Mouse (Mus musculus) embryonic stem cell, embryonic (primary cell): ENCODE data around the gene Anapc7.

Source experiments
- CTCF ChIA-PET, 4 experiments: fragments of 300-600 bp in 2 of 4; fragments of 350-600 bp in 2 of 4; sonication (Branson Sonifier 250); formaldehyde crosslinking; loops; one replicate each; lab custom pipeline; 2022; ENCODE audit warnings: inconsistent platforms in 2 of 4; lab: Charles Lee
- POLR2A ChIA-PET, 4 experiments: fragments of 300-600 bp in 2 of 4; fragments of 350-600 bp in 2 of 4; sonication (Branson Sonifier 250); formaldehyde crosslinking; loops; one replicate each; lab custom pipeline; 2022; ENCODE audit warnings: antibody characterized with exemption in 4 of 4, inconsistent platforms in 1 of 4; lab: Charles Lee

Anapc7 gene

DNA sequence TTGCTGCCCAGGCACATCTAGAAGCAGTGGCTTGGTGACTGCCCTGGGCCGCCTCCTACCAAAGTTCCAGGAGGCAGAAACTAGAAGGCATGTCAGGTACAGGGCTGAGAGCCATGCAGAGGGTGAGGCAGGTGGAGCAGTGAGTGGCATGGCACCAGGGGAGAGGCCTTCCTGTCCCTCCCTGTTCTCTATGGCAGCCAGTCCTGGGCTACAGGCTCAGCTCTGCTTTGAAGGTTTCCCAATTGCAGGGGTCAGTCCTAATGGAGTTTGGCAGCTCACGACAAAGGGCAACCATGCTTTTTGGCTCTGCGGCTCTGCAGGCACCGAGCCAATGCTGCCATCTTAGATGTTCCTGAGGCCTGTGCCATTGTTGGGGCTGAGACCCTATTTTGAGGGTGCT is 32.9 kb downstream of the Anapc7 start:
- ChIA-PET CTCF (interaction anchor here in 1 of 4 experiments (1.8 kb wide), 1 partner anchor 427 kb away, joined by 6 read pairs; no protein-coding TSS in a partner anchor), POLR2A (interaction anchor here in 3 of 4 experiments (0.5 to 7.4 kb wide), 28 partner anchors 8 to 940 kb away, joined by 3 to 112 read pairs (median 4); partner anchors contain the start of genes Anapc7 (in 1 of the 3), Atp2a2 (in 1 of the 3), Mlxip (in 1 of the 3) and Rad9b (in 1 of the 3))

DNA sequence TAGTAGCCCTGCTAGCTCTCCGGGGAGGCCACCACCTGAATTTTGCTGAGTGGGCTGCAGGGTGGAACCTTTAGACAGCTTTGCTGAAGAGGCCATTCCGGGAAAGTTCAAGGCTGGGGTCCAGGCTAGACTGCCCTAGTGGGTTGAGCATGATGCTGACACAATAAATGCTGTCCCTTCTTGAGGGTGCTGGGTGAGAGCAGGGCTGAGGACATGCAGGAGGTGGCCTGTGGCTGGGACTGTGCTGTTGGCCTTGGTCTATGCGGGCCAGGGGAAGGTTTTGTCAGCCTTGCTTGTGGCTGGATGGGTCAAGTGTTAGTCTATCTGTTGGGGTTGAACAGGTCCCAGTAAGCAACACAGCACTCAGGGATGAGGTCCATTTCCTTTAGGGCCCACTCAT is 33.4 kb downstream of the Anapc7 start:
- ChIA-PET CTCF (interaction anchor here in 1 of 4 experiments (0.9 to 1.1 kb wide), 2 partner anchors 18 to 19 kb away, joined by 3 to 4 read pairs; no protein-coding TSS in a partner anchor), POLR2A (interaction anchor here in 3 of 4 experiments (0.5 to 7.4 kb wide), 27 partner anchors 9 to 245 kb away, joined by 3 to 112 read pairs (median 4); partner anchors contain the start of genes Rad9b (in 1 of the 3) and Vps29 (in 1 of the 3))

DNA sequence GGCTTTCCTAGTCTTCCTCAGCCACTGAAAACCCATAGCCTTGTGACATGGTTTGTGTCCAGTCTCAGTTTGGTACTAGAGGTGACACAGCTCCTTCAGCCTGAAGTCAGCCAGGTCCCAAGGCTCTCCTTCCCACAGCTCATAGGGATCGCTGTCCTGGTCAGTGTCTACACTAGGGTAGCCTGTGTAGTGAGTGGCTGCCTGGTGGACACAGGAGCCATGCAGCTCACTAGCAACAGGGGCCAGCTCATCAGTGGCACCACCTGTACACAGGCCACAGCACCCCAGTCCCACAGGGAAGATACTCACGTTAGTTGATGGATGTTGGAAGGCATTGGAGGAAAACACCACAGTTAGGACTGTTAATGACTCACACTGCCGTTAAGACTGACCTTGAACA is 34.1 kb downstream of the Anapc7 start:
- CTCF ChIA-PET, result interaction anchor here in 1 of 4 experiments (0.9 to 1.1 kb wide), 2 partner anchors 19 kb away, joined by 3 to 4 read pairs; no protein-coding TSS in a partner anchor
- POLR2A ChIA-PET, result interaction anchor here in 3 of 4 experiments (0.5 to 7.4 kb wide), 20 partner anchors 10 to 246 kb away, joined by 3 to 112 read pairs (median 4); no protein-coding TSS in a partner anchor

DNA sequence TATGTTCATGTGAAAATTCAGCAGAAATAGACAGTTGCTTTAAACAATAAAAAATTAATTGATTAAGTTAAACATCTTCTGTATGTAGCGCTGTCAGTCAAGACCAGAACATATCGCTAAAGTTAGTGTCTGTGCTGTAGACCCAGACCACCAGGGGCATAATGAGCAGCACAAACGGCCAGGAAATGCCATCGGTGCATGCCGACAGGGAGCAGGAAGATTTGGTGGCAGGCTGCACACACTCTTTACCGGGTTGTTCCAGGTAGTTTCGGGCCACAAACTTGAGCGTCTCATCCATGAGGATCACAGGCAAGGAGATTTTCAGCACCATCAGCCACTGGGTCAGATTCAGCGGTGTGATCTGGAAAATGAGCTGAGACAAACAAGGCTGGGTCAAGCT is 35.6 kb downstream of the Anapc7 start:
- ChIA-PET CTCF (interaction anchor here in 2 of 4 experiments (0.8 kb wide), 2 partner anchors 15 to 162 kb away, joined by 3 read pairs; no protein-coding TSS in a partner anchor), POLR2A (interaction anchor here in 2 of 4 experiments (0.8 to 2.6 kb wide), 13 partner anchors 8 to 73 kb away, joined by 3 to 22 read pairs (median 7); partner anchors contain the start of gene Atp2a2 (in 1 of the 2))

DNA sequence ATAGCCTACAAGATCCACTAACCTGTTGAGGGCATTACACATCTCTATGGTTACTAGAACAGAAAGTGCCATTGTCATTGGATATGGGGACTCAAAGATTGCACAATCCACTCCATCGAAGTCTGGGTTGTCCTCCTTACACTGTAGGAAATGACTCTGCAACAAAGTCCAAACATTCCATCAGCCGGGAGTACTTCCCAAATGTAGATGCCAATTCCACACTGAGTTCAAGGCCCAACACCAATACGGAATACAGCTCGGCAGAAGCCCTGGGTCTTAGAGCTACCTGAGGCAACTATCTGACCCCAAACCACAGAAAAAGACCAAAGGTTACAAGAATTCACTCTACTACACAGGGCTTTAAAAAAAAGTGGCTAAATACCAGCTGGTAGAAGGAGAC is 36.6 kb downstream of the Anapc7 start:
- ChIA-PET CTCF (interaction anchor here (0.5 to 1.4 kb wide), 4 partner anchors 16 to 1117 kb away, joined by 3 to 4 read pairs (median 3); no protein-coding TSS in a partner anchor), POLR2A (interaction anchor here in 3 of 4 experiments (0.5 to 2.6 kb wide), 17 partner anchors 8 to 72 kb away, joined by 3 to 22 read pairs (median 6); partner anchors contain the start of gene Atp2a2 (in 1 of the 3))

DNA sequence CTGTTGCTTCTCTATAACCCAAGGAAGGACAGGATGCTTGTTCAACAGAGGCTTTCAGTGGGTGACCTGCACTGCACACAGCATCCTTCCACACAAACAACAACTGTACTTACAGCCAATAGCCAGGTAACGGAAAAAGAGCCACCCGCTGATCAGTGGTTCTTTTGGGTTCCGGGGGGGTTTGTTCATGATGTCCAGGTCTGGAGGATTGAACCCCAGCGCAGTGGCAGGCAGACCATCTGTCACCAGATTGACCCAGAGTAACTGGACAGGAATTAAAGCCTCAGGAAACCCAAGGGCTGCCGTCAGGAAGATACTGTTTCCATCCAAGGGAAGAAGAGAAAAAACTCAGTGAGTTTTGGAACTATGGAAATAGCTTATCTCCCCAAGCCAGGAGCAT is 37.8 kb downstream of the Anapc7 start:
- CTCF ChIA-PET, result no interaction called here
- POLR2A ChIA-PET, result interaction anchor here in 3 of 4 experiments (0.5 to 36.9 kb wide), 9 partner anchors 8 to 263 kb away, joined by 3 to 757 read pairs (median 5); partner anchors contain the start of gene Atp2a2 (in 1 of the 3)

DNA sequence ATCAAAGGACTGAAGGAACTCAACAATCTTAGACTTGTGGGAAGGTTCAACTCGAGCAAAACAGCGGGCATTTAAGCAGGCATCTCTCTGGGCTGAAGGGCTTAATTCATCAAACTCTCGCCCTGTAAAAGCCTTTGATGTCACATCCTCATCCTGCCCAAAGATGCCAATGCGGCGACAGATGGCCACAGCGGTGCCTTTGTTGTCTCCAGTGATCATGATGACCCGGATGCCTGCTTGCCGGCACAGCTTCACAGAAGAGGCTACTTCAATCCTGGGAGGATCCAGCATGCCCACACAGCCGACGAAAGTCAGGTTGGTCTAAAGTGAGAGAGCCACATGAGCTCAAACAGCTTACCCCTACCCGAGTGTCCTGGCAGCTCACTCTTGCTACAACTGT is 39.2 kb downstream of the Anapc7 start:
- POLR2A ChIA-PET, result interaction anchor here in 3 of 4 experiments (0.5 to 36.9 kb wide), 14 partner anchors 8 to 1264 kb away, joined by 3 to 757 read pairs (median 4); partner anchors contain the start of gene Atp2a2 (in 1 of the 3)

DNA sequence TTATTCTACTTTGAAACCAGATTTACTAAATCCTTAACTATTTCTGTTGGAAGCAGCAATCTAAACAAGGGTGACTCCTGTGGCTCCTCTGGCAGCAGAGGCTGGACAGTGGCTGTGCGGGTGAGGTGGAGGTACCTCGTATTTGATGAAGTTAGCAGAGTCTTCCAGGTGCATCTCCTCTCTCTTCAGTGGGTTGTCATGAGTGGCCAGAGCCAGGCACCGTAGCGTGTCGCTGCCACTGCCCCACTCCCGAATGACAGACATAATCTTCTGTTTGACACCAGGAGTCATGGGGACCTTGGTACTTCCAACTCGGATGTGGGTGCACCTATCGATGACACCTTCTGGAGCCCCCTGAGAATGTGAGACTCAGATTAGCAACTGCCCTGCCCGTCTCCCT is 39.9 kb downstream of the Anapc7 start:
- POLR2A ChIA-PET, result interaction anchor here in 3 of 4 experiments (1.0 to 36.9 kb wide), 11 partner anchors 9 to 49 kb away, joined by 3 to 757 read pairs (median 4); partner anchors contain the start of gene Atp2a2 (in 1 of the 3)
- CTCF ChIA-PET, result interaction anchor here in 1 of 4 experiments (1.2 kb wide), 1 partner anchor 18 kb away, joined by 4 read pairs; no protein-coding TSS in a partner anchor

More for the DNA sequence above, 39.2 kb downstream of the Anapc7 start:
- CTCF ChIA-PET, result interaction anchor here in 1 of 4 experiments (1.2 kb wide), 1 partner anchor 19 kb away, joined by 4 read pairs; no protein-coding TSS in a partner anchor

DNA sequence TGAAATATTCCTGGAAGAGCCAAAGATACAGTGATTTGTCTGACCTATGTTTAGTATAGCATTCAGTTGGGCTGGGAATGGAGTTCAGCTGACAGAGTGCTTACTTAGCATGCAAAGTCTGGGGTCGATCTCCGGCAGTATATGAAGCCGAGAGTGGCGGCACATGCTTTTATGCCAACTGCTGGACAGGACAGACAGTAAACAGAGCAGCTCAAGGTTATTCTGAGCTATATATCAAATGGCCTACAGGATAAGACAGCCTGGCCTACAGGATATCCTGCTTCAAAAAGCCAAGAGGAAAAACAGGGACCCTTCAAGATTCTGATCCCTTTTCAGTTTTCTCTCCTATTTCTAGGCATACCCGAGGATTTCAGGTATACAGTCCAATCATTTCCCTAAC is 50.2 kb downstream of the Anapc7 start:
- POLR2A ChIA-PET, result interaction anchor here in 3 of 4 experiments (0.9 to 36.9 kb wide), 10 partner anchors 9 to 281 kb away, joined by 3 to 757 read pairs (median 4); partner anchors contain the start of gene Atp2a2 (in 1 of the 3)
- CTCF ChIA-PET, result interaction anchor here in 1 of 4 experiments (1.2 to 1.4 kb wide), 3 partner anchors 15 to 156 kb away, joined by 3 to 5 read pairs (median 3); no protein-coding TSS in a partner anchor

DNA sequence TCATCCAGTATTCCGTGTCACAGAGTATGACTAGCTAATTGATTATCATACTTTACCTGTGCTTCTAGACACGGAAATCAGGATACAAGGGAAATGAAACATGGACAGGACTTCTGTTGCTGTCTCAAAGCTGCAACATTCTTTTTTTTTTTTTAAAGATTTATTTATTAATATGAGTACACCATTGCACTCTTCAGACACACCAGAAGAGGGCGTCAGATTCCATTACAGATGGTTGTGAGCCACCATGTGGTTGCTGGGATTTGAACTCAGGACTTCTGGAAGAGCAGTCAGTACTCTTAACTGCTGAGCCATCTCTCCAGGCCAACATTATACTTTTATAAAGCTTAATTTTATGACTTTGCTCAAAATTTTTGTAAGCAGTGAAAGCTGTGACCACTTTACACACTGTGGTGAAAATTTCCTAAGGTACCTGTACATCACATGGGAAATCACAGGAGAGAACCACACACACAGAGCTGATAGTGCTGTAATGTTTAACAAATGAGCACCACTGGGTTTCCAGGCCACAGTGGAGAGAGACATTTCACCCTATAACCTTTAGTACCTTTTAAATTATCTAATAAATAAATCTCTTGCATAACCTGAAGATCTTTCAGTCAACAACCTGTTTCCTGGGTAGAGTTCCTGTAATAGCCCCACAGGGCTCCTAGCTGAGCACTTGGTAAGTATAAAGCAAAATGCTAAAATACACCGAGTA is 53.3 kb downstream of the Anapc7 start:
- POLR2A ChIA-PET, result interaction anchor here in 3 of 4 experiments (0.8 to 36.9 kb wide), 17 partner anchors 9 to 152 kb away, joined by 3 to 757 read pairs (median 4); partner anchors contain the start of gene Atp2a2 (in 1 of the 3)
- CTCF ChIA-PET, result interaction anchor here in 3 of 4 experiments (0.8 to 1.8 kb wide), 6 partner anchors 9 to 27 kb away, joined by 3 to 4 read pairs (median 3); partner anchors contain the start of gene Atp2a2 (in 1 of the 3)

DNA sequence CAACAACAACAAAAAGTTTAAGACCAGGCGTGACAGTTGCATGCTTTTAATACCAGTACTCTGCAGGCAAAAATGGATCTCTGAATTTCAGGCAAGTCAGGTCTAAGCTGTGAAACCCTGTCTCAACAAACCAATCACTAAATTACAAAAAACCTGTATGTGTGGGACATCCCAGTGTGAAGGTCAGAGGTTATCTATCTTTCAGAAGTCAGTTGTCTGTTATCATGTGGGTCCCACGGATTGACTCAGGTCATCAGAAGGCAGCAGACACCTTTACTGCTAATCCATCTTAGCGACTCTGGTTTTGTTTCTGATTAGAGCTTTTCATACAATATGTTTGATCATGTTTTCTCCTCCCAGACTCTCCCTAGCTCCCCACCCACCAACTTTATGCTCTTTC is 54.6 kb downstream of the Anapc7 start:
- CTCF ChIA-PET, result interaction anchor here in 1 of 4 experiments (1.1 kb wide), 1 partner anchor 11 kb away, joined by 3 read pairs; no protein-coding TSS in a partner anchor
- POLR2A ChIA-PET, result interaction anchor here in 2 of 4 experiments (0.6 to 36.9 kb wide), 9 partner anchors 9 to 346 kb away, joined by 3 to 757 read pairs (median 5); partner anchors contain the start of gene Atp2a2 (in 1 of the 2)

DNA sequence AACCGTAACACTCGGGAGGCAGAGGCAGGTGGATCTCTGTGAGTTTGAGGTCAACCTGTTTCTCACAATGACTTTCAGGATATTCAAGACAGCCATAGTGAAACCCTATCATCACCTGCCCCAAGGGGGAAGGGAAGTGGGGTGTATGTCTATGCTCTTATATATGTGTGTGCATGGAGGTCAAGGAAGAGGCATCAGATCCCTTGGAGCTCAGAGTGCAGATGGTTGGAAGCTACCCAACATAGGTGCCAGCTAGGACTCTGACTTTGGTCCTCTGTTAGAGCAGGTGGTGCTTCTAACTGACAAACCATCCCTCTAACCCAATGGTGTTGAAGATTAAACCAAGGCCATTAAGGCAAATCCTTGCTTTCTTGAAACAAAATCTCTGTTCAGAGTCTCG is 56.0 kb downstream of the Anapc7 start:
- POLR2A ChIA-PET, result interaction anchor here in 2 of 4 experiments (0.8 to 36.9 kb wide), 8 partner anchors 12 to 336 kb away, joined by 3 to 757 read pairs (median 4); partner anchors contain the start of gene Atp2a2 (in 1 of the 2)
- CTCF ChIA-PET, result interaction anchor here in 1 of 4 experiments (0.8 kb wide), 1 partner anchor 35 kb away, joined by 3 read pairs; no protein-coding TSS in a partner anchor

DNA sequence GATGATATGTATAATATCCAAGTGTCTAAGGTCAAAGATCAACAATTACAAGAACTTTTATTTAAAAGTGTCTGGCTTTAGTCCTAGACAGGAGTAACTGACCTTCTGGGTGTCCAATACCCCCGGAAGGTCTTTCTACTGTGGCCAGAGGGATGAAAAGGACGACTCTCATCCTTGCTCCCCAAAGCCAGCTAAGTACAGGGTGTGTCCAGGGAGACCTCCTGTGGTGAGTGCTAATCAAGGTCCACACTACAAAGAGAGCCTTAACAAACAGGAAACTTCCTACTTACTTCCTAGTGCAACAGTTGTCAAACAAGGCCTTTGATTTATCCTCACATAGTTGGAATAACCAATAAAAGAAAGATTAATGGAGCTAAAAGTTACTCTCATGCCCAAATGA is 57.6 kb downstream of the Anapc7 start:
- ChIA-PET POLR2A (interaction anchor here in 2 of 4 experiments (0.6 to 36.9 kb wide), 12 partner anchors 9 to 236 kb away, joined by 3 to 757 read pairs (median 5); partner anchors contain the start of genes Anapc7 (in 1 of the 2) and Atp2a2 (in 1 of the 2)), CTCF (interaction anchor here in 1 of 4 experiments (0.5 to 1.2 kb wide), 4 partner anchors 18 to 773 kb away, joined by 3 to 5 read pairs (median 4); partner anchors contain the start of gene Wdr66)

DNA sequence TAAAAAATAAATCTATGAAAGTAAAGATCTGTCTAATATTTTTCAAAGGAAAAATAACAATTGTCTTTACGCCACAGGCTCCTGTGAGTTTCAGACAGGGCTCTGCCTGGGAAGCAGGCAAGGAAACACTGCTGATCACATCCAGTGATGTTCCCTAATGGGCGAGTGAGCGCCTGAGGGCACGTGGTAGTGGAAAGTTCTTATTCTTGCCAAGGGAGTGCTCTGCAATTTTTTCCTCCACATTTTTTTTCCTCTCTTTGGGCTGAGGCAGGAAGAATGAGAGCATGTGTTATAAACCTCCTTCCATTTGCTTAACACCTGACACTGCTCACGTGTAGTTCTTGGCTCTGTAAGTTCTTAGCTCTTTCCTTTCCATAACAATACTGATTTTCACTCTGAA is 60.4 kb downstream of the Anapc7 start:
- ChIA-PET CTCF (no interaction called here), POLR2A (interaction anchor here in 3 of 4 experiments (0.6 to 36.9 kb wide), 19 partner anchors 4 to 199 kb away, joined by 3 to 757 read pairs (median 4); partner anchors contain the start of gene Atp2a2 (in 2 of the 3))

DNA sequence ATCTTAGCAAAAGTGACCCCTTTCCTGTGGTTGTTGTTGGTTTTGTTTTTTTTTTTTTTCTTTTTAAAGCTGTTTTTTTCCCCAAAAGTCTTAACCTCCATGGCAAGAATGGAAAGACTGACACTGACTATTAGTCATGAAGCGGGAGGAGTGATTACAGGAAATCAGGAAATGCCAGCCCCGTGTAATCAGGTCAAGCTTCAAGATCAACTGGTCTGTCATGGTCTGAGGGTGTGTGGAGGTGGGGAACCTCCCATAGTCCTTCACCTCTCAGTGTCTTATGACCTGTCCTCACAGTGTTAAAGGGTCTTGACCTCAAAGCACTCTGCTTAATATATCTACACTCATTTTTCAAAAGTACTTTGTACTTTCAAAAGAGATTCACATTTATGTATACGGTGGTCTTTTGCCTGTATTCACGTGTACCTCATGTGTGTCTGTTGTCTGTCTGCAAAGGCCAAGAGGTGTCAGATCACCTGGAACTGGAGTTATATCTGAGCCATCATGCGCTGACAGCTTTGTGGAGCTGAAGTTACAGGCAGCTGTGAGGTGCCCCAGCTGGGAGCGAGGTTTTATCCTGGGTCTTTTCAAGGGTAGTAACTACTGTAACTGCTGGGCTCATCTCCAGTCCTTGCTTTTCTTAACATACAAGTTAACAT is 61.4 kb downstream of the Anapc7 start:
- CTCF ChIA-PET, result no interaction called here
- POLR2A ChIA-PET, result interaction anchor here (0.7 to 36.9 kb wide), 21 partner anchors 5 to 342 kb away, joined by 3 to 757 read pairs (median 4); partner anchors contain the start of genes Atp2a2 (in 2 of the 4) and Ccdc63 (in 1 of the 4)

DNA sequence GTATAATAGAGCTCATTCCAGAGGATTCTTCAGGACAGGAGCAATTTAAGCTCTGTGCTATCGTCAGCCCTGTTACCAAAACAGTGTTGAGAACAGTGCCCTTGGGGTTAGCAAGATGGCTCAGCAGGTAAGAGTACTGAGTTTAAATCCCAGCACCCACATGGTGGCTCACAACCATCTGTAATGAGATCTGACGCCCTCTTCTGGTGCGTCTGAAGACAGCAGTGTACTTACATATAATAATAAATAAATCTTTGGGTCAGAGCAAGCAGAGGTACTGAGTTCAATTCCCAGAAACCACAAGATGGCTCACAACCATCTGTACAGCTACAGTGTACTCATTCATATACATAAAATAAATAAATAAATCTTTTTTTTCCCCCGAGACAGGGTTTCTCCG is 64.8 kb downstream of the Anapc7 start:
- ChIA-PET CTCF (interaction anchor here (0.6 to 1.7 kb wide), 9 partner anchors 10 to 578 kb away, joined by 3 to 5 read pairs (median 4); no protein-coding TSS in a partner anchor), POLR2A (interaction anchor here (0.6 to 36.9 kb wide), 25 partner anchors 7 to 574 kb away, joined by 3 to 757 read pairs (median 5); partner anchors contain the start of genes Anapc7 (in 1 of the 4) and Atp2a2 (in 1 of the 4))
